Mouse (Mus musculus): ENCODE results near the gene Gm10260.

The Gm10260 gene

GRCm38 (mm10) chr13:97760532-97760931 lies at the start of gene Gm10260:
Gene Gm10260 (minus strand): TSS chr13:97760632.
- DNase-seq = no peak

DNA sequence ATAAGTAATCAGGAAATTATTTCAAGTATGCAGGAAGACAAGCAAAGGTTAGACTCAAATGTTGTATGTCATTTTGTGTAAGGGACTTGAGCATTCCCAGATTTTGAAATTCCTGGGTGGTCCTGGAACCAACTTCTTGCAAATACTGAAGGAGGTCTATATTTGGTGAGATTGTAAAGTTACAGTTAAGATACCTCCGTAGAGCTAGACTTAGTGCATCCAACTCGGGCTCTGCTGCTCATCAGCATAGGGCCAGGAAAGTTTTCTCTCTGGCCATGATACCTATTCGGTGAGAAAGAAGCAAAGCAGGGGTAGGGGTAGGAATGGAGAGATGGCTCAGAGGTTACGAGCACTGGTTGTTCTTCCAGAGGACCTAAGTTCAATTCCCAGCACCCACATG lies 49.4 kb upstream of the Gm10260 start:
- DNase-seq = no peak

DNA sequence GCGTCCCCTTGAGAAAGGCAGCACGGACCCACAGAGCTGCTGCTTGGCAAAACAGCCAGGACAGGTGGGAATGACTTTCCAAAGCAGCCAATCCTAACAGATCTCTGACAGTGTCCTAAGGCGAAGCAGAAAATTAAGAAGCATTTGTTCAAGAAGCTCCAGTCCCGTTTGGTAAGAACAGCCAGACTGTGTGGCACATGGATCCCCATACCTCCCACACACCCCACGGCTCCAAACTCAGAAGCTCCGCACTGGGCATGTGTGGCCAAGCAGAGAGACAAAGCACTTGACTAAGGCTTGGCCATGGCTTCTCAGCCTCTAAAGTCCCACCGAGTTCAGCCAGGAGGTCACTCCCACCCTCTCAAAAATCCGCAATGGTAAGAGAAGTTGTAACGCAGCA lies 45.5 kb upstream of the Gm10260 start:
- no peak for DNase-seq

- no peak for DNase-seq
Measured at GRCm38 (mm10) chr13:97802386-97802785, 42.0 kb upstream of the Gm10260 start.

DNA sequence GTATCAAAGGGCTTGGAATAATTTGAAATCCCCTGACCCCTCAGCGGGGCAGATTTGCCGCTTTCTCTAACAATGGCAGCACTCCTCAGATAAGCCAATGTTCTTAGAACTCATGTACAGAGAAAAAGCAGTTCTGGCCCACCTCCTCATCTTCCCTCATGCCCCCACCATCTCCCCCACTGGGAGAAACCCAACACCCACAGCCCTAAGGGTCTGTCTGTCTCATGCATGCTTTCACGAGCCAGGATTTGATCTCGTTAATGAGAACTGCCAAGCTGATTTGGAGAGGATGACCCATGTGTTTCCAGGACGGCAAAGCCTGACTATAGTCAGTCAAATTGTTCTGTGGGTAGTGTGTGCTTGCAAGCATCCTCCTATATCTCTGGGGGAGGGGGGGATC lies 37.0 kb upstream of the Gm10260 start:
- DNase-seq = no peak

DNA sequence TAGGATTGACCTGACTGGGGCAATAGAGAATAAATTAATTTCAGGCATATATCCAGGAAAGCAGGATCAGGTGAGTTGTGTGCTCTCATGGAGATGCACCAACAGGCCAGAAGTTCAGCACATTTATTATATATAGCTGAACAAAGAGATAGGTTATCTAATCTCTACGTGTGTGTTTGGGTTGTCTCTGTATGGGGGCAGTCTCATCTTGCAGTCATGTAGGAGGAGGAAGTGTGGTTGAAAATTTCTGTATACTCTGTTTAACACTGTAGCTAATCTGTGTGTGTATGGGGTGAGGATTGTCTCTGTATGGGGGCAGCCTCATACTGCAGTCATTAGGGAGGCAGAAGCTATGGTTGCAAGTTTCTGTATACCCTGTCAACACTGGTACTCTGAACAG lies 34.3 kb upstream of the Gm10260 start:
- DNase-seq = no peak

DNA sequence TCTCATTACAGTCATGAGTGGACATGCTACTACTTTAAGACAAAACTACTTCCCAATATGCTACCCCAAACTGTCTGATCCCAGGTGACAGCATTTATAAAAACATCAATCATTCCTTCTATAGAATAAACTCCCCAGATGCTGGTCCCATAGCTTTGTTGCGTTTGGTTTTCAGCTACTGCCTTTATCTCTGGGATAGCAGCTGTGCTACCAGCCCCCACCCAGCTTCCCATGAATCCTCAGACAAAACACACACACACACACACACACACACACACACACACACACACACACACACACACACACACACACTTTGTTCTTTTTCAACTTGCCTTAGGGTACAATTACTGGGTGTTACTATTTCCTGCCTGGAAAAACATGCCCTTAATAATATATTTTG lies 33.5 kb upstream of the Gm10260 start:
- no peak for DNase-seq

DNA sequence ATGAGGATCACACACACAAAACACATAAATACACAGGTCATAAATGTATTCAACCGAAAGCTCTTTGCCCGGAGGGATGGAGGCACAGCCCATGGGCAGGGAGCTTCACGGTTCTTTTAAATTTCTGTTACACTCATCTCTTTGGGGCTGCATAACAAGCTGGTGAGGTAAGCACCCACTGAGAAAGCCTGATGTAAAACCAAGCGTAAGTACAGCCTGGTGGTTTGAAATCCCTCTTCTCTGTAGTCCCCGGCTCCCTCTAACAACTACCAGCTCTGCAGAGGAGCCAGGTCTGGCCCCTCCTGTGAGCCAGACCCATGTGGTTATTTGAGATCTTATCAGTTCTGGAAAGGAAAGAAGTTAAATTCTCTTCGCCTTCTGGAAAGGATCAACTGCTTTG lies 31.2 kb upstream of the Gm10260 start:
- DNase-seq = no peak

- DNase-seq = no peak
Measured at GRCm38 (mm10) chr13:97789782-97790450, 29.5 kb upstream of the Gm10260 start.

DNA sequence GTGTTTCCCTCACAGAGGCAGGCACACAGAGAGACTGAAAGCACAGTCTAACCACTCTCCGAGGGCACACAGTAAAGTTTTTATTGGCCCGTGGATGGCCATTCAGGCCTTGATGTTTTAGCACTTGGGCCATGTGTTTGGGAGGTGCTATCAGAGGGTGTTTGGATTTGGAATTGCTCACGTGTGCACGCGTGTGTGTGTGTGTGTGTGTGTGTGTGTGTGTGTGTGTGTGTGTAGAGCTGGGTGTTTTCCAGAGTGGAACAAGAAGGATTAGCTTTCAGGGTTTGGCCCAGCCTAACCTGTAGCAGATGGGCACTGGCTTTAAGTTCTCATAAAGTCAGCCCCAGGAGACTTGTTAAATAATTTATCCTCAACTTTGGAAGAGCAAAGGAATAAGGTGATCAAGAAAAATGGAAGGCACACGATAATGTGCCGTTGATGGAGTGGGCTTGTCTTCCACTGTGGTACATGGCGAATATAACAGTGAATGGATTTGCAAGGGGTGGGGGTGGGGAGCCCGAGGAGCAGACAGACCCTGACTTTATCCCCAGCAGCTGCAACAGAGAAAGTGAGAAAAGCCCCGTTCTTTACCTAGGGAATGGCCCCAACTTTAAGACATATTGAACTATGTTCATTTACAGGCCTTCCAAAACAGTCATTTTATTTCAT lies 24.9 kb upstream of the Gm10260 start:
- no peak for DNase-seq

- no peak for DNase-seq
Measured at GRCm38 (mm10) chr13:97783423-97784143, 23.2 kb upstream of the Gm10260 start.

GRCm38 (mm10) chr13:97782063-97782462 lies 21.6 kb upstream of the Gm10260 start:
- DNase-seq = no peak

GRCm38 (mm10) chr13:97781637-97782036 lies 21.2 kb upstream of the Gm10260 start:
- DNase-seq = no peak

- DNase-seq = no peak
Measured at GRCm38 (mm10) chr13:97780556-97780955, 20.1 kb upstream of the Gm10260 start.

DNA sequence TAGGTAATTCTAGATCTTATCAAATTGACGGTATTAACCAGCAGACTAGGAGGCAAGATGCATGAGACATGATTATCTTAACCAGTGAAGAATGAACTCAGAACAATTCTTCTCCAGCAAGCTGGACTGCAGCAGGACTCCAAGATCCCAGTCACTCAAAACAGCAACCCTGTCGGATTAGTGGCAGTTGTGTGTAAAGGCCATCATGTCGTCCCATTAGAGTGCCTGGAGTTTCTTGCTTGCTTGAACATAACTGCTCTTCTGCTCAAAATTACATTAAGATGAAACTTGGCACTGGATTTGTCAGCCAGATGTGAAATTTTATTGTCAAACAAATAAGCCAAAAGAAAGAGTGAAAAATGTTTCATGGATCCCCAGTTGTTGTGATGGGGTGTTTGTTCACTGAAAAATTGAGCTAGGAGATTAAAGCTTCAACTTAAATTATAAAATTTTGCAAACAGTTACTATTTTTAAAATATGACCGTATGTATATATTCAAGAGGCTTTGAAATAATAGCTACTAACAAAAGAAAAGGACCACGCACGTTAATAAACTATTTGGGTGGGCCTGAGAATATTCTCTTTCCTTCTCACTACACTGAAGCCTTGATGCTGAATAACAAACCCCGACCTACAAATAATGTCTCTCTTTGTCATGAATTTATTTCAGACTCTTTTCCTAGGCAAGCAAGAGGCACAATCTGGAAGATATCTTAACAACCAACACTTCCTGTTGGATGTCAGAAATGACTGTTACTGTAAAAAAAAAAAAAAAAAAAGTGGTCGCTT lies 19.4 kb upstream of the Gm10260 start:
- DNase-seq = no peak

DNA sequence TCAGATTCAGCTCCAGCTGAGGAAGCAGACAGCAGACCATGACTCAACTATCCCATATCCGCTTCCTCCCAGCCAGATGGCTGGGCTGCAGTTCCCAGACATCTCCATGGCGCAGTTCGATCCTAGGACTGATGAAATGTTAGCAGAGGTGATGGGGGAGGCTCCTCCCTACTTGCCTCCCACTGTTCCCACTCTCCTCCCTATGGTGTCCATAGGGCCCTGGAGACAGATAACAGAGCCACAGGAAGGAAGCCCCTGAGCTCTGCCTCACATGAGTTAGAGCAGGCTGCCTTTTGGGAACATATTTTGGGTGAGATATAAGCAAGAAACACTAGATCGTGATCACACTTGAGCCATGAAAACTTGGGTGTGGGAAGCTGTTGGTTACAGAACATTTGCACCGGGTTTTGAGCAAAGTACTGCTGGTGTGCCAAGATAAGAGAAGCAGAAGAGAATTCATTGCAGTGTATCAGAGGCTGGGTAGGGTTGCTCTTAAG lies 18.3 kb upstream of the Gm10260 start:
- DNase-seq = no peak

DNA sequence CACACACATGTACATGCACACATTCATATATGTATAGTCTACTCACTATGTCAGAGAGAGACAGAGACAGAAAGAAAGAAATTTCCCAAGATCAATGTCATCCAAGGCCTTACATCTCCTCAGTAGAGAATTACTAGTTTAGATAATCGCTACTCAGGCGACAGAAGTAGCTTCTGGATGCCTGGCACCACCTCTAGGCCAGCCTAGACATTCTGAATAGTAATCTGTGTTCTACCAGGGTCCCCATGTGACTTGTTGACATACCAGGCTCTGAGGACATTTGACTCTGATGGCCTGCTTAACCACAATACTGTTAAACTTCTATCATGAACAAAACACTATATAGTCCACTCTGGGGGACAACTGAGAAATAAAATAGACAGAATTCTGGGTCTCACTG lies 17.2 kb upstream of the Gm10260 start:
- no peak for DNase-seq

DNA sequence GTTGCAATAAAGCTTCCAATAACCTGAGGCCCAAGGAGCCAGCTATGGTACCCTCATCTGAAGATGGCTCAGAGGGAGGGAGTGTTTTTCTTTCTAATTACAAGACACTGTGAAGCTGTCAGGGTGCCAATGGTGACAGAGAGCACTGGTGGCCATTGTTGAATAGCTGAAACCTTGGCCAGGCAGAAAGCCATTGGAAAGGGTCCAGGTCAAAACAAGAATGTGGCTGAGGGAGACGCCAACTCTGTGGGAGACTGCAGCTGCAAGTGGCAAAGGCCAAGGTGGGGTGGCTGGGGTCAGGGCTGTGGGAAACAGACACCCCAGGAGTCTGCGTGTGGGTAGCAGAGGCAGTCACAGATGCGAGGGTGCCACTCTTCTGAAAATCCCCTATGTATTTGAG lies 16.3 kb upstream of the Gm10260 start:
- DNase-seq = peak; percentile 9

GRCm38 (mm10) chr13:97775907-97776306 lies 15.5 kb upstream of the Gm10260 start:
- DNase-seq = no peak

DNA sequence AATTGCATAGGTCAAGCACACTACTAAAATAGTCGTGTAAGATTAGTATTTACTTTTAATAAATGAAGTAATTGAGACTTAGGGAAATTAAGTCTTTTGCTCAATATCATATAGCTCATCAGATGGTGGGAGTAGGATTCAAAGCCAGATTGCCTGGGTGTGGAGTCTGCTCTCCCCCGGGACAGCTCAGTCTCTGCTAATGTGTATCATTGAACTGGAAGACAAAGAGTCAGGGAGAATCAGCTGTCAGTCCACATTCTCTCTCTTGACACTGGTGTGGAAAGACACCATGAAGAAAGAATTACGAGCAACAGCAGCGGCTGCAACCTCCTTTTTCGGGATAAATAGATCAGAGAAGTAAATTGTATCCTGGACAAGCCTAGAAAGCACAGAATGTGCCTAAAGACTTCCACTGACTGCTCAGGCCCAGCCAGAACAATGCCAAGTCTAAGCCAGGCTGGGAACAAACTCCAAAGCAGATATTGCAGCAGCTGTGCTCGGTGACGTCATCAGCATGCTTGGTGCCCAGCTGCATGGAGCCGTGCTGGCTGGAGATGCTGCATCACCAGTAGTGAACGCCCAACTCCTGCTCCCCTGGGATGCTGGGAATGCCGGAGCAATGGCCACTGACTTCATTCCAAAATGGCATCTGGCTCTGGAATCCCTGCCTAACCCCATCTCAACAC lies 14.5 kb upstream of the Gm10260 start:
- peak; percentile 17 for DNase-seq

DNA sequence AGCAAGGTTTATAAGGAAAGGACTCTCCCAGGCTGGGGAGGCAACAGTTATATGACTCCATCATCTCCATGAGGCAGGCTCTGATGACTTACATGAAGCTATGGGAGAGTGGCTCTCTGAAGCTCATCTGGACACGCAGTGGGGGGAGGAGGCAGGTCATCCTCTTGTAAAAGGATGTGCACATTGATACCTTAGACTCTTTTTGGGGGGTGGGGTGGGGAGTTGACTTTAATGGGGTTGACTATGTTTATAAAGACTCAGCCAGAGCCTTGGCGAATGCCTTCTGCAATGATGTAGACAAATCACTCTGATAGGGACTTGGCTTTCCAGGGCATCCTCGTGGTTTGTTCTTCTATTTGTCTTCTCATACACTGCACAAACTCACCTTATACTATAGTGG lies 8.8 kb upstream of the Gm10260 start:
- DNase-seq = no peak

DNA sequence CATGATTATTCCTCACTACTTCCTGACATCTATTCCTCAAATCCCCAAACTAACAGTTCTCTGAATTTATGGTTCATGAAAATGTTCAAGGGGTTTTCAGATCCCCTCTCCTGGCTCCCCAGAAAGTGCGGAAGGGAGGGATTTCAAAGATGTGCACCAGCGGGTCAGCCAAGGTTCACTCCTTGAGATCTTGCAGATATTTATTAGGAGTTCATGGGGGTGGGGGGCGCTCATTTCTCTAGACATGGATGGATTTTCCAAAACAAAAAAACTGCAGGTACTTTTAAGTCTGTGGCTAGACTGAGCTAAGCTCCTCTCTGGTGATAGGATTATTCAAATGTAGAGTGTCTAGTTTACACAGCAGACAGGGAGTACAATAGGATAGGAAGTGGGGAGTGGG lies 8.4 kb upstream of the Gm10260 start:
- DNase-seq = no peak

Measured in cerebellum, adult 9-11 months (tissue).